Mouse (Mus musculus): Measurements from ENCODE around the gene Zpld1. TPM values are rescaled to one million over a fixed set of nuclear protein-coding genes. Genes with fewer than 3 reads are reported as not detected.

Zpld1 gene
- not detected in 2 replicates for polyA plus RNA-seq (2015; fragmentation: Nextera tagmentation; extraction: Ambion mirVana)

- Histone ChIP-seq H3K4me1 (ENCODE audit: control insufficient read depth, low read depth, low read length) (no peaks in the 10 kb centered on the region), H3K4me3 (ENCODE audit: low read depth, low read length) (no peak within 1 kb of the TSS), H3K36me3 (ENCODE audit: control insufficient read depth, insufficient read depth) (no peaks in the 10 kb centered on the region), H3K4me2 (ENCODE audit: low read depth, low read length) (no peak within 1 kb of the TSS), H3K27me3 (ENCODE audit: control insufficient read depth, insufficient read depth, low read depth, low read length) (no peaks in the 10 kb centered on the region), H3K9me3 (replicated peaks; ENCODE audit: control insufficient read depth, low read length) (no peaks in the 10 kb centered on the region), H3K27ac (ENCODE audit: low read length) (no peak within 1 kb of the TSS), H3K9ac (ENCODE audit: low read depth, low read length) (no peak within 1 kb of the TSS)
- 81% methylated on average over 2 of the region's 2 CpGs for WGBS (ENCODE audit: insufficient replicate concordance)
- ATAC-seq (ENCODE audit: low read depth), result no peak
Measured at GRCm38 (mm10) chr16:55297886-55298285, at the start of gene Zpld1. Gene Zpld1 (minus strand): TSS chr16:55297986.

- Histone ChIP-seq H3K4me3 (ENCODE audit: low read depth, low read length) (no peak overlapping the region), H3K27ac (ENCODE audit: low read length) (no peak overlapping the region), H3K9me3 (replicated peaks; ENCODE audit: control insufficient read depth, low read length) (no peaks in the 10 kb centered on the region), H3K27me3 (ENCODE audit: control insufficient read depth, insufficient read depth, low read depth, low read length) (no peaks in the 10 kb centered on the region), H3K36me3 (ENCODE audit: control insufficient read depth, insufficient read depth) (no peaks in the 10 kb centered on the region), H3K4me2 (ENCODE audit: low read depth, low read length) (no peak overlapping the region), H3K9ac (ENCODE audit: low read depth, low read length) (no peak overlapping the region), H3K4me1 (ENCODE audit: control insufficient read depth, low read depth, low read length) (no peaks in the 10 kb centered on the region)
- ATAC-seq (ENCODE audit: low read depth), result no peak
- WGBS (ENCODE audit: insufficient replicate concordance), result 65% methylated on average over 3 of the region's 3 CpGs
Measured at GRCm38 (mm10) chr16:55345644-55346043, 47.9 kb upstream of the Zpld1 start.

- H3K4me2 ChIP-seq (ENCODE audit: low read depth, low read length), result no peak overlapping the region
- WGBS (ENCODE audit: insufficient replicate concordance), result 53% methylated on average over 8 of the region's 8 CpGs
- ATAC-seq (ENCODE audit: low read depth), result no peak
- no peak overlapping the region for H3K27ac ChIP-seq (ENCODE audit: low read length)
- H3K9ac ChIP-seq (ENCODE audit: low read depth, low read length), result no peak overlapping the region
- H3K36me3 ChIP-seq (ENCODE audit: control insufficient read depth, insufficient read depth), result no peaks in the 10 kb centered on the region
- H3K27me3 ChIP-seq (ENCODE audit: control insufficient read depth, insufficient read depth, low read depth, low read length), result no peaks in the 10 kb centered on the region
- H3K4me3 ChIP-seq (ENCODE audit: low read depth, low read length), result no peak overlapping the region
- no peaks in the 10 kb centered on the region for H3K4me1 ChIP-seq (ENCODE audit: control insufficient read depth, low read depth, low read length)
- H3K9me3 ChIP-seq (replicated peaks; ENCODE audit: control insufficient read depth, low read length), result no peaks in the 10 kb centered on the region
Measured at GRCm38 (mm10) chr16:55321542-55322514, 24.0 kb upstream of the Zpld1 start.

GRCm38 (mm10) chr16:55316996-55317395 lies 19.2 kb upstream of the Zpld1 start:
- Histone ChIP-seq H3K27ac (ENCODE audit: low read length) (no peak overlapping the region), H3K4me1 (ENCODE audit: control insufficient read depth, low read depth, low read length) (no peaks in the 10 kb centered on the region), H3K4me2 (ENCODE audit: low read depth, low read length) (no peak overlapping the region), H3K9ac (ENCODE audit: low read depth, low read length) (no peak overlapping the region), H3K36me3 (ENCODE audit: control insufficient read depth, insufficient read depth) (no peaks in the 10 kb centered on the region), H3K27me3 (ENCODE audit: control insufficient read depth, insufficient read depth, low read depth, low read length) (no peaks in the 10 kb centered on the region), H3K9me3 (replicated peaks; ENCODE audit: control insufficient read depth, low read length) (no peaks in the 10 kb centered on the region), H3K4me3 (ENCODE audit: low read depth, low read length) (no peak overlapping the region)
- no peak for ATAC-seq (ENCODE audit: low read depth)

GRCm38 (mm10) chr16:55312106-55312505 lies 14.3 kb upstream of the Zpld1 start:
- Histone ChIP-seq H3K36me3 (ENCODE audit: control insufficient read depth, insufficient read depth) (no peaks in the 10 kb centered on the region), H3K4me2 (ENCODE audit: low read depth, low read length) (no peak overlapping the region), H3K4me3 (ENCODE audit: low read depth, low read length) (no peak overlapping the region), H3K27me3 (ENCODE audit: control insufficient read depth, insufficient read depth, low read depth, low read length) (no peaks in the 10 kb centered on the region), H3K9ac (ENCODE audit: low read depth, low read length) (no peak overlapping the region), H3K27ac (ENCODE audit: low read length) (no peak overlapping the region), H3K4me1 (ENCODE audit: control insufficient read depth, low read depth, low read length) (no peaks in the 10 kb centered on the region), H3K9me3 (replicated peaks; ENCODE audit: control insufficient read depth, low read length) (no peaks in the 10 kb centered on the region)
- no peak for ATAC-seq (ENCODE audit: low read depth)
- WGBS (ENCODE audit: insufficient replicate concordance), result 52% methylated on average over 3 of the region's 3 CpGs

GRCm38 (mm10) chr16:55282696-55283095 lies 15.1 kb downstream of the Zpld1 start:
- no peak overlapping the region for H3K9ac ChIP-seq (ENCODE audit: low read depth, low read length)
- no peak for ATAC-seq (ENCODE audit: low read depth)
- no peaks in the 10 kb centered on the region for H3K36me3 ChIP-seq (ENCODE audit: control insufficient read depth, insufficient read depth)
- H3K4me3 ChIP-seq (ENCODE audit: low read depth, low read length), result no peak overlapping the region
- H3K4me1 ChIP-seq (ENCODE audit: control insufficient read depth, low read depth, low read length), result no peaks in the 10 kb centered on the region
- H3K27ac ChIP-seq (ENCODE audit: low read length), result no peak overlapping the region
- H3K4me2 ChIP-seq (ENCODE audit: low read depth, low read length), result no peak overlapping the region
- WGBS (ENCODE audit: insufficient replicate concordance), result 40% methylated on average over 2 of the region's 2 CpGs
- no peaks in the 10 kb centered on the region for H3K27me3 ChIP-seq (ENCODE audit: control insufficient read depth, insufficient read depth, low read depth, low read length)
- no peaks in the 10 kb centered on the region for H3K9me3 ChIP-seq (replicated peaks; ENCODE audit: control insufficient read depth, low read length)

GRCm38 (mm10) chr16:55277447-55277846 lies 20.3 kb downstream of the Zpld1 start:
- WGBS (ENCODE audit: insufficient replicate concordance), result 73% methylated on average over 3 of the region's 3 CpGs
- no peak for ATAC-seq (ENCODE audit: low read depth)
- H3K4me1 ChIP-seq (ENCODE audit: control insufficient read depth, low read depth, low read length), result no peaks in the 10 kb centered on the region

GRCm38 (mm10) chr16:55265281-55265680 lies 32.5 kb downstream of the Zpld1 start:
- no peaks in the 10 kb centered on the region for H3K36me3 ChIP-seq (ENCODE audit: control insufficient read depth, insufficient read depth)
- 57% methylated on average over 4 of the region's 4 CpGs for WGBS (ENCODE audit: insufficient replicate concordance)
- ATAC-seq (ENCODE audit: low read depth), result no peak
- no peak overlapping the region for H3K27ac ChIP-seq (ENCODE audit: low read length)
- no peak overlapping the region for H3K4me3 ChIP-seq (ENCODE audit: low read depth, low read length)
- no peak overlapping the region for H3K4me2 ChIP-seq (ENCODE audit: low read depth, low read length)
- no peaks in the 10 kb centered on the region for H3K4me1 ChIP-seq (ENCODE audit: control insufficient read depth, low read depth, low read length)
- no peak overlapping the region for H3K9ac ChIP-seq (ENCODE audit: low read depth, low read length)
- H3K27me3 ChIP-seq (ENCODE audit: control insufficient read depth, insufficient read depth, low read depth, low read length), result no peaks in the 10 kb centered on the region
- H3K9me3 ChIP-seq (replicated peaks; ENCODE audit: control insufficient read depth, low read length), result no peaks in the 10 kb centered on the region

More at GRCm38 (mm10) chr16:55277447-55277846, 20.3 kb downstream of the Zpld1 start:
- Histone ChIP-seq H3K9ac (ENCODE audit: low read depth, low read length) (no peak overlapping the region), H3K4me3 (ENCODE audit: low read depth, low read length) (no peak overlapping the region), H3K4me2 (ENCODE audit: low read depth, low read length) (no peak overlapping the region), H3K36me3 (ENCODE audit: control insufficient read depth, insufficient read depth) (no peaks in the 10 kb centered on the region), H3K27me3 (ENCODE audit: control insufficient read depth, insufficient read depth, low read depth, low read length) (no peaks in the 10 kb centered on the region), H3K27ac (ENCODE audit: low read length) (no peak overlapping the region), H3K9me3 (replicated peaks; ENCODE audit: control insufficient read depth, low read length) (no peaks in the 10 kb centered on the region)

- H3K36me3 ChIP-seq (ENCODE audit: control insufficient read depth, insufficient read depth), result no peaks in the 10 kb centered on the region
- no peak overlapping the region for H3K9ac ChIP-seq (ENCODE audit: low read depth, low read length)
- H3K9me3 ChIP-seq (replicated peaks; ENCODE audit: control insufficient read depth, low read length), result no peaks in the 10 kb centered on the region
- H3K4me3 ChIP-seq (ENCODE audit: low read depth, low read length), result no peak overlapping the region
- H3K27me3 ChIP-seq (ENCODE audit: control insufficient read depth, insufficient read depth, low read depth, low read length), result no peaks in the 10 kb centered on the region
- no peak overlapping the region for H3K4me2 ChIP-seq (ENCODE audit: low read depth, low read length)
- no peak for ATAC-seq (ENCODE audit: low read depth)
- H3K4me1 ChIP-seq (ENCODE audit: control insufficient read depth, low read depth, low read length), result no peaks in the 10 kb centered on the region
- H3K27ac ChIP-seq (ENCODE audit: low read length), result no peak overlapping the region
- 52% methylated on average over 7 of the region's 7 CpGs for WGBS (ENCODE audit: insufficient replicate concordance)
Measured at GRCm38 (mm10) chr16:55260862-55261574, 36.8 kb downstream of the Zpld1 start.

Measured in liver, embryonic 16.5 days (tissue).